Mouse (Mus musculus): Measurements from ENCODE around the gene Ndufs4.
"Not testable (repeated sequence)": the region's sequence is repeated elsewhere in the genome, so short reads cannot be mapped to it uniquely, and the experiment has no call there.

The Ndufs4 gene

GRCm38 (mm10) chr13:114343001-114343400 lies 45.1 kb downstream of the Ndufs4 start:
- DNase-seq (ENCODE audit: low spot score), result no peak

- no peak for DNase-seq (ENCODE audit: low spot score)
Measured at GRCm38 (mm10) chr13:114319835-114320389, 68.1 kb downstream of the Ndufs4 start.

- DNase-seq (ENCODE audit: low spot score), result no peak
Measured at GRCm38 (mm10) chr13:114319136-114319535, 68.9 kb downstream of the Ndufs4 start.

GRCm38 (mm10) chr13:114315374-114315773 lies 72.7 kb downstream of the Ndufs4 start:
- no peak for DNase-seq (ENCODE audit: low spot score)

- no peak for DNase-seq (ENCODE audit: low spot score)
Measured at GRCm38 (mm10) chr13:114314953-114315352, 73.1 kb downstream of the Ndufs4 start.

- DNase-seq (ENCODE audit: low spot score), result no peak
Measured at GRCm38 (mm10) chr13:114310591-114310990, 77.5 kb downstream of the Ndufs4 start.

GRCm38 (mm10) chr13:114304684-114305083 lies 83.4 kb downstream of the Ndufs4 start:
- no peak for DNase-seq (ENCODE audit: low spot score)

- no peak for DNase-seq (ENCODE audit: low spot score)
Measured at GRCm38 (mm10) chr13:114303466-114304175, 84.4 kb downstream of the Ndufs4 start.

- no peak for DNase-seq (ENCODE audit: low spot score)
Measured at GRCm38 (mm10) chr13:114297761-114298160, 90.3 kb downstream of the Ndufs4 start.

GRCm38 (mm10) chr13:114296556-114296955 lies 91.5 kb downstream of the Ndufs4 start:
- DNase-seq (ENCODE audit: low spot score), result no peak

GRCm38 (mm10) chr13:114289411-114289810 lies 98.6 kb downstream of the Ndufs4 start:
- no peak for DNase-seq (ENCODE audit: low spot score)

- no peak for DNase-seq (ENCODE audit: low spot score)
Measured at GRCm38 (mm10) chr13:114288511-114288910, 99.5 kb downstream of the Ndufs4 start.

GRCm38 (mm10) chr13:114278690-114279089 lies 109.4 kb downstream of the Ndufs4 start:
- not testable (repeated sequence) for DNase-seq (ENCODE audit: low spot score)

- no peak for DNase-seq (ENCODE audit: low spot score)
Measured at GRCm38 (mm10) chr13:114277277-114277676, 110.8 kb downstream of the Ndufs4 start.

- DNase-seq (ENCODE audit: low spot score), result no peak
Measured at GRCm38 (mm10) chr13:114271410-114272105, 116.5 kb downstream of the Ndufs4 start.

GRCm38 (mm10) chr13:114267741-114268140 lies 120.3 kb downstream of the Ndufs4 start:
- DNase-seq (ENCODE audit: low spot score), result no peak

- DNase-seq (ENCODE audit: low spot score), result no peak
Measured at GRCm38 (mm10) chr13:114260486-114261205, 127.4 kb downstream of the Ndufs4 start.

GRCm38 (mm10) chr13:114254697-114255096 lies 133.4 kb downstream of the Ndufs4 start:
- DNase-seq (ENCODE audit: low spot score), result no peak

Measured in ovary, postnatal 10 days (tissue).